Mouse (Mus musculus) kidney, embryonic 14.5 days (tissue): Measurements from ENCODE around the gene Tsen54. TPM values are rescaled to one million over a fixed set of nuclear protein-coding genes. Genes with fewer than 3 reads are reported as not detected.
"Not testable (repeated sequence)": the region's sequence is repeated elsewhere in the genome, so short reads cannot be mapped to it uniquely, and the experiment has no call there.

Source experiments
- ATAC-seq: fragments of 200-750 bp; cut with Nextera tagmentation; 2 replicates; pipeline ENCODE4 v1.8.0; 2017; ENCODE audit warnings: moderate number of reproducible peaks, mild to moderate bottlenecking, moderate TSS enrichment, moderate library complexity; ENCODE audit not compliant: low FRiP score, low TSS enrichment
- H3K27ac ChIP-seq: fragments of 300-500 bp; sonication (generic); 2 replicates; pipeline ENCODE4 v1.5.1; 2014; ENCODE audit warnings: low read depth, mild to moderate bottlenecking, low read length, moderate library complexity, mixed read lengths
- H3K27me3 ChIP-seq: fragments of 300-500 bp; sonication (generic); 2 replicates; pipeline ENCODE4 v1.6.1; 2014; ENCODE audit warnings: mild to moderate bottlenecking, low read length; ENCODE audit not compliant: control insufficient read depth, insufficient read depth
- H3K36me3 ChIP-seq: fragments of 300-500 bp; sonication (generic); 2 replicates; pipeline ENCODE4 v1.6.1; 2014; ENCODE audit warnings: low read length, mixed read lengths; ENCODE audit not compliant: control insufficient read depth, insufficient read depth
- H3K4me1 ChIP-seq: fragments of 300-500 bp; sonication (generic); 2 replicates; pipeline ENCODE4 v1.6.1; 2014; ENCODE audit warnings: low read length, mixed read lengths; ENCODE audit not compliant: control insufficient read depth, insufficient read depth
- H3K4me2 ChIP-seq: fragments of 300-500 bp; sonication (generic); replicated peaks from 2 replicates; pipeline ENCODE4 v1.6.1; 2014; ENCODE audit warnings: low read depth, mild to moderate bottlenecking, low read length
- H3K4me3 ChIP-seq: fragments of 300-500 bp; sonication (generic); 2 replicates; pipeline ENCODE4 v1.5.1; 2014; ENCODE audit warnings: mild to moderate bottlenecking, low read length
- H3K9ac ChIP-seq: fragments of 300-500 bp; sonication (generic); 2 replicates; pipeline ENCODE4 v1.6.1; 2014; ENCODE audit warnings: low read depth, mild to moderate bottlenecking, low read length, moderate library complexity
- H3K9me3 ChIP-seq: fragments of 300-500 bp; sonication (generic); 2 replicates; pipeline ENCODE4 v1.6.1; 2016; ENCODE audit warnings: low read length; ENCODE audit not compliant: control insufficient read depth
- WGBS: fragments of 180-500 bp; shearing (Covaris S2); extraction: QIAGEN DNeasy Blood & Tissue Kit; methylation state at CpG from one replicate; pipeline ENCODE4 v1.1.7; 2014; 5-methylcytosine and 5-hydroxymethylcytosine counted together
- polyA plus RNA-seq: library from polyadenylated mRNA; unstranded; fragments of >200 nt; fragmentation: Nextera tagmentation; extraction: Ambion mirVana; gene quantifications from 2 replicates; pipeline ENCODE4 v1.2.1, GENCODE M21; 2014

Gene Tsen54
- polyA plus RNA-seq, 1 experiment from 2014 or later = 34.9 TPM

DNA sequence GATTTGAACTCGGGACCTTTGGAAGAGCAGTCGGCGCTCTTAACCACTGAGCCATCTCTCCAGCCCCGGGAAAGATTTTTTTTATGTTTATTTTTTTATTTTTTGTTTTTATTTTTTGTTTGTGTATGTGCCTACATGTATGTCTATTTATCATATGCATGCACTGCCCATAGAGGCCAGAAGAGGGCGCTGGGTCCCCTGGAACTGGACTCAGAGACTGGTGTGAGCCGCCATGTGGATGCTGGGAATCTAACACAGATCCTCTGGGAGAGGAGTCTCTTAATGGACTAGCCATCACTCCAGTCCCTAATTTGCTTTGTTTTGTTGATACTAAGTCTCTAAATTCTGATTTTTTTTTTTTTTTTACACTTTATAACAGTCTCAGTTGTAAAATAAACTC lies 26.5 kb downstream of the Tsen54 start:
- no peak overlapping the region for H3K4me3 ChIP-seq
- H3K27me3 ChIP-seq = no peaks in the 10 kb centered on the region
- no peak overlapping the region for H3K9ac ChIP-seq
- peak overlapping the region; percentile 87; the same call in 1 of the 2 replicates for H3K27ac ChIP-seq
- WGBS = 84% methylated on average over 6 of the region's 6 CpGs
- no peaks in the 10 kb centered on the region for H3K9me3 ChIP-seq
- no peaks in the 10 kb centered on the region; the same call in 1 of the 2 replicates for H3K36me3 ChIP-seq
- no peak for ATAC-seq
- no peak overlapping the region for H3K4me2 ChIP-seq
- H3K4me1 ChIP-seq = peaks cover 39% of the 10 kb centered on the region

DNA sequence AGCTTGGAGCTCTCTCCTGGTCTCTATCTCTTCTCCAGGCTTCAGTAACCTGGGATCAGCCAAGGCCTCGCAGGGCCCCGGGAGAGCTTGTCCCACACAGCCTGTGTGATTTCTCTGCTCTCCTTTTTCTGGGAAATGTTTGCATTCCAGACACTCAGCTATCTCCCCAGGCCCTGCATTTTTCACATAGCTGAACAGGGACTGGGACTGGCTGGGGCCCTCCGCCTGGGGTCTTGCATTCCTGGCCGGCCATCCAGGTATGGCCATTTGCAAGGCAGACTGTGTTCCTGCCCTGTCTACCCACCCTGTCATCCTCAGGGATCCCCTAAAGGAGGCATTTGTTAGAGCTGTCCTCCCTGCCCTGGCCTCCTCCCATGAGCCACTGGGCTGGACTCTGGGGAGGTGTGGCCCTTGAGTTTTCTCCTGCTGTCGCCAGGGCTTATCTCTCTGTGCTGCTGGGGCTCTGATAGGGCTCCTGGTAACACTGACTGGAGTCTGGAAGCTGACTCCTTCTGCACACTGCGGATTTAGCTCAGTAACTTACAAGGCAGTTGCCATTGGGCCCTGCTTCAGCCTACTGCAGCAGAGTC lies 27.5 kb downstream of the Tsen54 start:
- no peak overlapping the region for H3K4me3 ChIP-seq
- no peaks in the 10 kb centered on the region for H3K27me3 ChIP-seq
- peaks cover 5% of the 10 kb centered on the region; the same call in 1 of the 2 replicates for H3K36me3 ChIP-seq
- peaks cover 36% of the 10 kb centered on the region for H3K4me1 ChIP-seq
- peak overlapping the region; percentile 28; the same call in 1 of the 2 replicates for H3K9ac ChIP-seq
- WGBS = 41% methylated on average over 6 of the region's 6 CpGs
- no peak for ATAC-seq
- no peaks in the 10 kb centered on the region for H3K9me3 ChIP-seq
- peak overlapping the region; percentile 87 for H3K27ac ChIP-seq
- no peak overlapping the region for H3K4me2 ChIP-seq

DNA sequence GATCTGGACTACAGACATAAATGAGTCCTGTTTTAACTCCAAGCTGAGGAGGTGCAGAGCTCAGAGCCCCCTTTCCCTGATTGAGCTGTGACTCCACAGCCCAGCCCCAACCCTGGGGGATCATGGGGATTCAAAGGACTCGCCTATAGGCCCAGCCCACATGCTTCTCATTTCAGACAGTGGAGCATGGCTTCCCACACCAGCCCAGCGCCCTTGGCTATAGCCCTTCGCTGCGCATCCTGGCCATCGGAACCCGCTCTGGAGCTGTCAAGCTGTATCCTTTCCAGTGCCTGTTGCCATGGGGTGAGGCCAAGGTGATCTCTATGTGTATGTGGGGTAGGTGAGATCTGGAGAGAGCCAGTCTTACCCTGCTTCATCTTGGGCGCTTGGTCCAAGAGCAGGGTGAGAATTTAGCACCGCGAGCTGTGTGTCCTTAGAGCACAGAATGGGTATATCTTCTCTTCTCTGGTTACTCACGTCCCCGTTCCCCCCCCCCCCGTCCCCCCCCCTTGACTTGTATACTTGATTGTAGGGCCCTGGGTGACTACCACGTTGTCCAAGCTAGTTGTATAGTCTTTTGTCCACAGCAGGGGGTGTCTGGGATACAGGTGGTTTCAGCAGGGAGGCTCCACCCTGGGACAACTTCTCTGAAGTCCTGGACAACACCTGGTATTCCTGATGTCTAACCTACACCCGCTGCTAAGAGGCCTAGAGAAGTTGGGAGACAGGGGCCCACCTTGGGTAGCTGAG lies 28.8 kb downstream of the Tsen54 start:
- H3K27me3 ChIP-seq = no peaks in the 10 kb centered on the region
- no peak overlapping the region for H3K4me2 ChIP-seq
- H3K9me3 ChIP-seq = no peaks in the 10 kb centered on the region
- H3K36me3 ChIP-seq = peaks cover 16% of the 10 kb centered on the region; the same call in 1 of the 2 replicates
- peaks cover 34% of the 10 kb centered on the region for H3K4me1 ChIP-seq
- H3K4me3 ChIP-seq = no peak overlapping the region
- WGBS = 79% methylated on average over 13 of the region's 14 CpGs
- H3K27ac ChIP-seq = peak overlapping the region; percentile 37
- no peak for ATAC-seq
- no peak overlapping the region for H3K9ac ChIP-seq

DNA sequence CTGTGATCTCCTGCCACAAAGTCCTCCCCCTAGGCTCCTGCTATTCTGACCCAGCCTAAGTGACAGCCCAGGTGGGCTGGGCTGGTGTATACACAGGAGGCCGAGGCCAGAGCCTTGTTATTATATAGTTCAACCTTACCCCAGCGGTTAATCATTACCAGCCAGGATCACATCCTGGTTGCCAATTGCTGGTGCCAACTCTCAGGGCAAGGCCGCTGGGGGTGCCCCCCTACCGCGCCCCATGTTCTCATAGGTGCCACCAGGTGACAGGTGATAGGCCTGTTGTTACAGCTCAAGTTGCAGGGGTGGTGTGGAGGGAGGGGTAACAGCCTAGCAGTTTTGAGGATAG lies 29.3 kb downstream of the Tsen54 start:
- H3K4me1 ChIP-seq = peaks cover 31% of the 10 kb centered on the region
- H3K4me2 ChIP-seq = peak overlapping the region; percentile 8; the same call in 1 of the 2 replicates
- H3K36me3 ChIP-seq = peaks cover 21% of the 10 kb centered on the region; the same call in 1 of the 2 replicates
- no peaks in the 10 kb centered on the region for H3K9me3 ChIP-seq
- peak overlapping the region; percentile 37; the same call in 1 of the 2 replicates for H3K27ac ChIP-seq
- no peak overlapping the region for H3K4me3 ChIP-seq
- 0 out of 2 replicates have a peak overlapping the region, but pooled peaks have one; percentile 19 for H3K9ac ChIP-seq
- WGBS = 62% methylated on average over 5 of the region's 5 CpGs
- ATAC-seq = peak; percentile 69
- no peaks in the 10 kb centered on the region for H3K27me3 ChIP-seq

DNA sequence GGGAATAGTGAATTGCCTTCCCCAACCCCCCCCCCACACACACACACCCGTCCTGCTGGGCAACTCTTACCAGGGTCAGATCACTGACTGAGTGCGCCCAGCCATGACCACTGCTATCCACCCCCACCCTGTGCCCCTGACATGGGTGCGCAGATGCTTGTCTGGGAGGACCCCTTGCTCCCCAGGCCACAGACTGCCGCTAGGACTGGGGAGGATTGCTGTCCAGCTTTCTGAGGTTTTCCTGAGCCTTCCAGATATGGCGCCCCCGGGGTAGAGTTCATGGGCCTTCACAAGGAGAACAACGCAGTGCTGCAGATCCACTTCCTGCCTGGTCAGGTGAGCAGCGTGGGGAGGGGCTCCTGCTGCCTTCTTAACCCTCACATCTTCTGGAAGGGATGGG lies 29.7 kb downstream of the Tsen54 start:
- Histone ChIP-seq H3K36me3 (peaks cover 24% of the 10 kb centered on the region; the same call in 1 of the 2 replicates), H3K9ac (0 out of 2 replicates have a peak overlapping the region, but pooled peaks have one; percentile 19), H3K4me3 (no peak overlapping the region), H3K4me1 (peaks cover 27% of the 10 kb centered on the region), H3K9me3 (no peaks in the 10 kb centered on the region), H3K27ac (peak overlapping the region; percentile 37), H3K27me3 (no peaks in the 10 kb centered on the region), H3K4me2 (peak overlapping the region; percentile 8; the same call in 1 of the 2 replicates)
- ATAC-seq = peak; percentile 70
- 50% methylated on average over 8 of the region's 8 CpGs for WGBS

DNA sequence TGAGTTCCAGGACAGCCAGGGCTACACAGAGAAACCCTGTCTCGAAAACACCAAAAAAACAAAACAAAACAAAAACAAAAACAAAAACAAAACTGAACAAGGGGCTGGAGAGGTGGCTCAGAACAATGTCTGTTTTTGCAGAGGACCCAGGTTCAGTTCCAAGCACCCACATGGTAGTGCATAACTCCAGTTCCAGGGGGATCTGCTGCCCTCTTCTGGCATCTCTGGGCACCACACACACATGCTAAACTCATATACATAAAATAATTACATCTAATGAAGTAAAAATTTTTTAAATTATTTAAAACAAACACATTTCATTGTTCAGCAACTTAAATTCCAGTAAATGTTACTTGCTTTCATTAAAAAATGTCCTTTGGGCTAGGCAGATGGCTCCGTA lies 31.3 kb downstream of the Tsen54 start:
- Histone ChIP-seq H3K4me1 (peaks cover 25% of the 10 kb centered on the region), H3K9ac (no peak overlapping the region), H3K27me3 (no peaks in the 10 kb centered on the region), H3K27ac (no peak overlapping the region), H3K4me3 (no peak overlapping the region), H3K4me2 (no peak overlapping the region), H3K36me3 (peaks cover 38% of the 10 kb centered on the region), H3K9me3 (no peaks in the 10 kb centered on the region)
- 94% methylated on average over 2 of the region's 2 CpGs for WGBS
- ATAC-seq = no peak

DNA sequence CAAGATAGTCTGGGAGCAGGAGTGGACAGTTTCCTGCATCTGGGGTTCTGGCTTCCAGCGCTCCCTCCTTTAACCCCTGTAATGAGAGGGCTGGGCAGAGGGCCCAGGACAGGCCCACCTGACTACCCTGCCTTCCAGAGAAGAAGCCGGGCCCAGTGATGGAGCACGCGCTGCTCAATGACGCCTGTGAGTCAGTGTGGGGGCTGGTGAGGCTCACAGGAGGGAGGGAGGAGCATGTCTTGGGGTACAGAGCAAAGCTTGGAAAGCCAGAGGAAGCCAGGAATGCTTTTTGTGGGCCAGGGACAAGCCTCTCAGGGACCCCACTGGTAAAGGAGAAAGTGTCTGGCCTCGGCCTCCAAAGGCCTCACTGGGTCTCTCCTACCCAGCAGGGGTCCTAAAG lies 40.1 kb downstream of the Tsen54 start:
- 80% methylated on average over 6 of the region's 6 CpGs for WGBS
- Histone ChIP-seq H3K4me3 (no peak overlapping the region), H3K9ac (no peak overlapping the region), H3K27ac (no peak overlapping the region), H3K9me3 (no peaks in the 10 kb centered on the region), H3K4me1 (0 out of 2 replicates have a peak, but pooled peaks cover 4% of the 10 kb centered on the region), H3K27me3 (peaks cover 24% of the 10 kb centered on the region), H3K36me3 (peaks cover 44% of the 10 kb centered on the region), H3K4me2 (no peak overlapping the region)
- no peak for ATAC-seq

DNA sequence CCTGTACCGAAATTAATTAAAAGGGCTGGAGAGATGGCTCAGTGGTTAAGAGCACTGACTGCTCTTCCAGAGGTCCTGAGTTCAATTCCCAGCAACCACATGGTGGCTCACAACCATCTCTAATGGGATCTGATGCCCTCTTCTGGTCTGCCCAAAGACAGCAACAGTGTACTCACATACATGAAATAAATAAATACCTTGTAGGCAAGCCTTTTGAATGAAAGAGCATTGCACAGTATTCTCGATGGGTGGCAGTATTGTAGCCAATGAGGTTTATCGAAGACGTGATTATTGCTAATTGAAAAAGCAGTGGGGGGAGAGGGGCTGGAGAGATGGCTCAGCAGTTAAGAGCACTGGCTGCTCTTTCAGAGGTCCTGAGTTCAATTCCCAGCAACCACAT lies 42.6 kb downstream of the Tsen54 start:
- peaks cover 23% of the 10 kb centered on the region; the same call in 1 of the 2 replicates for H3K36me3 ChIP-seq
- H3K4me2 ChIP-seq, ATAC-seq, H3K27ac ChIP-seq, H3K9me3 ChIP-seq, H3K4me3 ChIP-seq, H3K4me1 ChIP-seq, H3K9ac ChIP-seq: not testable (repeated sequence)
- 95% methylated on average over 4 of the region's 4 CpGs for WGBS
- peaks cover 35% of the 10 kb centered on the region for H3K27me3 ChIP-seq

DNA sequence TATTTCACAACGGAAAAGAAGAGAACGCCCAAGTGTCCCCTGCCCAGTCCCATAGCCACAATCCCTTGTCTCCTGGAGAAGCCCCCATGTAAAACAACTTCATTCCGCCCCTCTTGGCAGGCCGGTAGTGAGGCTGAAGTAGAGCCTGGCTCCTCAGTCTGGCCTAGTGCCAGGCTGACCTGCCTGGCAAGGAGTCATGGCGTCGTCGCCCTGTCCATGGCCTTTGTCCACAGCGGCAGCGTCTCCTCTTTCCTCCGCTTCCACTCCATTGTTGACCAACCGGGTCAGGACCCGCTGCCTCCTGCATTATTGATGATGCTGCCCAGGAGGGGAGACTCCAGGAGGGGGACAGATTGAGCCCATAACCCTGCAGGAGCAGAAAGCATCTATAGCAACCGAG lies 43.4 kb downstream of the Tsen54 start:
- Histone ChIP-seq H3K36me3 (peaks cover 17% of the 10 kb centered on the region; the same call in 1 of the 2 replicates), H3K9me3 (no peaks in the 10 kb centered on the region), H3K4me1 (0 out of 2 replicates have a peak, but pooled peaks cover 4% of the 10 kb centered on the region), H3K4me2 (no peak overlapping the region), H3K27me3 (peaks cover 35% of the 10 kb centered on the region), H3K9ac (no peak overlapping the region), H3K27ac (no peak overlapping the region), H3K4me3 (no peak overlapping the region)
- WGBS = 59% methylated on average over 13 of the region's 13 CpGs
- ATAC-seq = no peak
